Mouse (Mus musculus): ENCODE measurements around the gene Osbpl11.
A peak's percentile ranks its signal among the peaks of the same experiment; 100 is the strongest.

Gene Osbpl11

DNA sequence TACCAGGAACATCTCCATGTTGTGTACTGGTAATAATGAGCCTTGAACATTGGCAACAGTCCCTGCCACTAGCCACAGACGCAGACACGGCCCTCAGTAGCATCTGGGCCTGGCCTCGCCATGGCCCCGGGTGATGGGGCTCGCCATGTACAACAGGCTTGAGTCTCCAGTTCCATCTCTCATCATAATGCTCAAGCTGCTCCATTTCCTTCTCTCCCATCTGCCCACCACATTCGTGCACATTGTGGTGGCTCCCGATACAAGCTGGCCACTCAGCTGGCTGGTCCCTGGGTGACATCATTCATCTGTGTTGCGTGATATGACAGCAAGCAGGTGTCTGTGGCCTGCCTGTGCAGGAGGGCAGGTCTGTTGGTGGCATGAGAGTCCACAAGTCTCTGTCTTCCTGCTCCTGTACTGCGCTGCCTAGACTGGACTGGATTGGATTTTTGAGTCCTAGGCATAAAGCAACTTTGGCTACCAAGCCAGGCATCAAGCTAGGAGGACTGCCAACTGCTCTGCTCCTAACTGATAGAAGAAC is 60.1 kb downstream of the Osbpl11 start:
- no peak for DNase-seq

DNA sequence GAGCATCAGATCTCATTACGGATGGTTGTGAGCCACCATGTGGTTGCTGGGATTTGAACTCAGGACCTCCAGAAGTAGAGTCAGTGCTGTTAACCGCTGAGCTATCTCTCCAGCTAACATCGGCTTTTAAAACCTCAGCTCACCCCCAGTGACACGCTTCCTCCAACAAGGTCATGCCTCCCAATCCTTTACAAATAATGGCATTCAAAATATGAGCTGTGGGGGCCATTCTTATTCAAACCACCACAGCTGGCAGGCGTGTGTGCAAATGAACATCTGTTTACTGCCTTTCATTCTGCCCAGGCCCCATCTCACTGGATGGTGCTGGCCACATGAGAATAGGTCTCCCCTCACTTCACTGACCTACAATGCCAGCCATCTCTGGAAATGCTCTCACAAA is 61.7 kb downstream of the Osbpl11 start:
- no peak for DNase-seq

DNA sequence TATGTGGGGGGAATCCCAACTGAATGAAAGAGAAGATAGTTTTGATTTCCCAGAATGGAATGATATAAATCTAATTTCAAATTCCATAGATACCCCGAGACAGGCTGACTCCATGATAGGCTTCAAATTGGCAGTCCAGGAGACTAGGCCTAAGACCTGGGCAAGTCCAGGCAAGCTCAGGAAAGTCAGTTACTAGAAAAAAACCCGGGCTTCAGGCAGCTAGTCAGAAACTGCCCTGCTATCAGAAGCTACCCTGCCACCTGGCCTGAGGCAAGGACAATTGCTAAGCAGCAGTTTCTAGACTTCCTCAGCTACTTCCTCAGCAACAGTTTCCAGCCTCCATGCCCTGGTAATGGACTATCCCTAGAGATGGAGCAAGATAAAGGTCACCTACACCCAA is 62.1 kb downstream of the Osbpl11 start:
- DNase-seq, result no peak

DNA sequence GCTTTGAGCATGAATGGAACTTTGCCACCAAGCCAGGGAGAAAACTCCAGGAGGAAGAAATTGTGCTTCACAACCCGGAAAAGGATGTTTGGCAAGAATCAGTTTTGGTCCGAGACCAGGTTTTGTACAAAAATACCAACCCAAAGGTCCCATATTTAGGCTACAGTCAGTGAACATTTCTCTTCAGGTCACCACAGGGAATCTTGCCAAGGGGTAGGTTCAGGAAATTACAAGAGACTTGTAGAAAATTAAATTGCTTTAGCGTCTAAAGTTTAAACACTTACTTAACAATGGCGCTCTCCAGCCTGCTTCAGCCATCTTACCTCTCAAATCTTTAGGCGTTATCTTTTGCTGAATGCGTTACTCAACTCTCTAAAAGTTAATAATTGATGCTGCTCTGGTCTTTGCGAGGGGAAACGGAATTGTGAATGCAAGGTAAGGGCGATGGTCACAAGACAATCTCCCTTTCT is 65.8 kb downstream of the Osbpl11 start:
- no peak for DNase-seq

DNA sequence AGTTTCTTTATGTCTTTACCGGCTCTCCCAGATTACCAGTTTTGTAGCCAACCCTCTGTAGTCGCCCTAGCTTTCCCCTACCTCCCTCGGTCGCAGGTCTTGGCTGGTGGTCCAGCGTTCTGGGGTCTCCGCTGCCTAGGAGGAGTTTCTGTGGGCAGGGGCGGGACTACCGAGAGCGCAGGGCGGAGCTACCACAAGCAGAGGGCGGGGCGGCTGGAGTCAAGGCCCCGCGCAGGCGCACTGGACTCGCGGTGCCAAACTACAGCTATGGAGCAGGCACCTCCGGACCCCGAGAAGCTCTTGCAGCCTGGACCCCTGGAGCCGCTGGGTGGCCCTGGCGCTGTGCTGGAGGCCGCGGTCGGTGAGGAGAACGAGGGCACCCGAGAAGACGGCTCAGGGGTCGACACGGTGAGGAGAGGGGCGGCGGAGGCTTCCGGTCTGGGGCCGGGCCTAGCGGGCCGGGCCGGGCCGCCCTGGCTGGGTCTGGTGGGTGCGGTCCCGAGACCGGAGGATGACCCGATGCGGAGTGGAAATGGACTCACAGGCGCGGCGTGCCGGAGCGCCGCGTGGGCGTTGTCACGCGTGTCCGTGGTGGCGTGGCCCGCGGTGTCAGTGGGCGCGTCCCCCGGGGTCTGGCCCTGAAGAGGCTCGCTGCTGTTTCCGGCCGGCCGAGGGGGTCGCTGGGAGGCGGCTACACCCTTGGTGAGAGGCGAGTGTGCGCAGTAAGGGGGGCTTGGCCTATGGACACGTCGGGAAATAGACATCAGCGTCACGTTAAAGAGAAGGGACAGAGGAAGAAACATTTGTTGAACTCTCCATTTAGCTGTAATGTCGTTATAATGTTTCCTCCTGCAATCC is 66.6 kb downstream of the Osbpl11 start, which contains the start of gene Snx4:
TSS of gene Snx4 (plus strand) at position 249 of the 858 bp plus-strand sequence.
- peak; percentile 96 to 97 for DNase-seq

DNA sequence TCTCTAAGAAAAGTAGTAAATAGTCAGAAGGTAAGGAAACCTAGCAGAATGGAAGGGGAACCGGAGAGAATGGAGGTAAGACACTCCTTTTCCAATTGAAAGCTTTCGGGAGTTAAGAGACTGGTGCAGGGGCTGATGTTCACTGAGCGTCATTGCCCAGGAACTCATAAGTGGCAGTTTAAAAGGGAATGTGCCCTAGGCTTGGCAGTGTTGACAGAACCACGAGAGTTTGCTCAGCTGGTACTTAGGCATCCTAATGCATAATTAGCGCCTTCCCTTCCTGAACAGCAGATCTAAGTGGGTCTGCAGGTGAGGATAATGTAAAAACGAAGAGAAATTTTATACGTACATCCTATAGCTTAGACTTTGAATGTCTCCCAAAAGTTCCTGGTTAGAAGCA is 70.7 kb downstream of the Osbpl11 start:
- DNase-seq, result no peak

DNA sequence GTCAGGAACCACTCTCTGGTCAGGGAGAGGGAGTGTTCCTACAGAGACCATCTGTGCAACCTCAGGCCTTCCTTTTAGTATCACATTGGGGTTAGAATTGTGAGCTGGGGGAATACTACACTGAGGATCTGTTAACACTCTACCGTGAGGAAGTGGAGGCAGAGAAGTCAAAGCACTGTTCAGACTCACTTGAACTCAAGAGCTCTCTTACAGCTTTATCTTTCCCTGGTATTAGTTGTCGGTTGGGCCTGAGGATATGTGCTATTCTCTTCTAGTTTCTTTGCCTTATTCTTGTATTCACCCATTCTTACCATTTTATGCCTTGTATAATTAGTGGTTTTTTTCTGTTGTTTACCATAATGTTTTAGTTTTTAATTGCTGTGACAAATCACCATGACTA is 73.7 kb downstream of the Osbpl11 start:
- no peak for DNase-seq

DNA sequence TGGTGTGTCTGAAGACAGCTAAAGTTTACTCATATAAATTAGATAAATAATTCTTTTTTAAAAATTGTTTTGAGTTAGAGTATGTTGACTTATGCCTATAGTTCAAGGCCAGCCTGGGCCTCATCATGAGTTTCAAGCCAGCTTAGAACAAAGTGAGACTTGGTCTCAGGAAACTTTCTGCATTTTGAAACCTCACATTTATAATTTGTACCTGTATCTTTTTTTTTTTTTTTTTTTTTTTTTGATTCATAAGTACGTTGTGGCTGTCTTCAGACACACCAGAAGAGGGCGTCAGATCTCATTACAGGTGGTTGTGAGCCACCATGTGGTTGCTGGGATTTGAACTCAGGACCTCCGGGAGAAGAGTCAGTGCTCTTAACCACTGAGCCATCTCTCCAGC is 75.0 kb downstream of the Osbpl11 start:
- no peak for DNase-seq

DNA sequence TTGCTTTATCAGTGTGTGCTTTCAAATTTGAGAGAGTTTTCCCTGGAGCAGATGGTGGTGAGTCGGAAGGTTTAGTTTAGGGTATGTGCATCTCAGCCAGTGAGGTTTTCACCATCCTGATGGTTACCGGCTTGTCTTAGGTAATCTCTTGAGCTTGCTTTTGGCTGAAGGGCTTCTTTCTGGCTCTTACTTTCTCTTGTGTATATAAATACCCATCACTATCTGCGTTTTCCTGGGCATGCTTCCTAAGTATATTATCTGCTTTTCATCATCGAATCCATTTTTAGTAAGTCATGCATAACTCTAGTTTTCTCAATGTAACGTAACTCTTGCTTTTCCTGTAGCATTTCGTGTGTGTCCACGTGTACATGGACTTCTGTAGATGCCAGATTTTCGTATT is 76.0 kb downstream of the Osbpl11 start:
- DNase-seq, result no peak

DNA sequence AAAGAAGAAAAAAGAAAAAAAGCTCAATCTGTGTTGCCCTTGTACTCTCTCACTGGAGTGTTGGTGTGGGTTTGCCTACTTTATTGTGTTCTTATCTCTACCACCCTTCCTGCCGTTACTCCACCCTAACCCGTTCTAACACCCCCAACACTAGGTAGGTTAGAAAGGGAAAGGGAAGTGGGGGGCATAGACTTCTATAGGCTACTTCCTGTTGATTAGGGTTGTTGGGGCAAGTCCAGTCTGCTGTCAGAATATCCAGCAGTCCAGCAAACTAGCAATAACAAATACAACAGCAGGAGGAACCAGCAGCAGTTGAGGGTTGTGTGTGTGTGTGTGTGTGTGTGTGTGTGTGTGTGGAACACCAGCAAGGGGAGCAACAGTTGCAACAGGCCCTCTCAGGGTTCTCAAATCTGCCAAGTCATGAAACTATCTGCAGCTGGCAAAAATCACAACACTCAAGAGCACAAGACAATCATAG is 76.8 kb downstream of the Osbpl11 start:
- peak in 1 of 2 experiments; percentile 26 for DNase-seq

DNA sequence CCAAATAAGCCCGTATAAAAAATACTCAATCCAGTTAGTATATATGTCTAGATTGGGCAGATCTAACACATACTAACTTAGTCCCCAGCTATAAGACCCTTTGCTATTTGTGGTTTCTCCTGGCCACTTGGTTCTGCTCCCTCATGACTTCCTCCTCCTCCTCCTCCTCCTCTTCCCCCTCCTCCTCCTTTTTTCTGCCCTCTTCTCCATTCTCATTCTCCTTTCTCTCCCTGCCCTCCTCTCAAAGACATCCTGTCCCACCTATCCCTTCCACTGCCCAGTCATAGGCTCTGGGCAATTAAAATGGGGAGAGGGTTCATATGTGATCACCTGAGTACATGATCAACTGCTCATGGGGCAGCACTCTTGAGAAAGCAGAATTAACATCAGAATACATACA is 77.2 kb downstream of the Osbpl11 start:
- no peak for DNase-seq

DNA sequence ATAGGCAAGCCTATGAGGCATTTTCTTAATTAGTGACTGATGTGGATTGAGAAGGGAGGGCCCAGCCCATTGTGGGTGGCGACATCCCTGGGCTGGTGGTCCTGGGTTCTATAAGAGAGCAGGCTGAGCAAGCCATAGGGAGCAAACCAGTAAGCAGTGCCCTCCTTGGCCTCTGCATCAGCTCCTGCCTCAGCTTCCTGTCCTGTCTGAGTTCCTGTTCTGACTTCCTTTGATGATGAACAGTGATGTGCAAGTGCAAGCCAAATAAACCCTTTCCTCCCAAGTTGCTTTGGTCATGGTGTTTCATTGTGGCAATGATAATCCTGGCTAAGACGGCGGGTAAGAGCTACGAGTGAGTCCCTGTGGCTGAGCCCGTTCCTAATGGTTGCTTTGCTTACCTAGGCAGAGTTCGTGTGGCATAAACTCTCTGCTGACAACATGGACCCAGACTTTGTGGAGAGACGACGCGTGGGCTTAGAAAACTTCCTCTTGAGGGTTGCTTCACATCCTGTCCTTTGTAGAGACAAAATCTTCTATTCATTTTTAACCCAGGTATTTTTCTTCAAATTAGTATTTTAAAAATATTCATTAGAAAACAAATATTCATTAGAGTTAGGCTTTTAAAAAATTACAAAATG is 82.9 kb downstream of the Osbpl11 start:
- no peak for DNase-seq

DNA sequence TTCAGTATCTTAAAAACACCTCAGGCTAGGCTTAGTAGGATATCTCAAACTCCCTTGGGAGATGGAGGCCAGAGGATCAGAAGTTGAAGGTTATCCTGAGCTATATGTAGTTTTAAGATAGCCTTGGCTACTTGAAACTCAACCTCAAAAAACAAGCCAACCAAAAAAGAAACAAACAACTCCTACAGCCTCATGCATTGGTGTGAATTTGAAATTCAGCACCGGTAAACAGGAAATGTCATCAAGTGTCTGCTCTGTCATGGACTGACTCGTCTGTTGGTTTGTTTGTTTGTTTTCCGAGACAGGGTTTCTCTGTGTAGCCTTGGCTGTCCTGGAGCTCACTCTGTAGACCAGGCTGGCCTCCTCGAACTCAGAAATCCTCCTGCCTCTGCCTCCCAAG is 87.0 kb downstream of the Osbpl11 start:
- DNase-seq, result no peak

DNA sequence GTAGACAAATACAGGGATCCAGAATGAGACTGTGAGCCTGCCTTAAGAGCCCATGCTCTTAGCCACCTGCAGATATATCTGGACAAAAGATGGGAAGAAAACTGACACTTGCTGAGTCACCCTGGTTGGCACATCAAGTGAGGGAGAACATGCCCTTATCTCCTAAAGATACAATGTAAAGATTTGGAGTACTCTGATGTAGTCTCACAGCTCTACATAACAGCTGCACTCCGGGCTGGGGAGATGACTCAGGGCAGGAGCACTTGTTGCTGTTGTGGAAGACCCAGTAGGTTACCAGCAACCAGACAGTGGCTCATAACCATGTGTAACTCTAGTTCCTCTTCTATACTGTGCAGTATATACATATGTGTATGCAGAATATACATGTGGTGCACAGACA is 98.2 kb downstream of the Osbpl11 start:
- no peak for DNase-seq

DNA sequence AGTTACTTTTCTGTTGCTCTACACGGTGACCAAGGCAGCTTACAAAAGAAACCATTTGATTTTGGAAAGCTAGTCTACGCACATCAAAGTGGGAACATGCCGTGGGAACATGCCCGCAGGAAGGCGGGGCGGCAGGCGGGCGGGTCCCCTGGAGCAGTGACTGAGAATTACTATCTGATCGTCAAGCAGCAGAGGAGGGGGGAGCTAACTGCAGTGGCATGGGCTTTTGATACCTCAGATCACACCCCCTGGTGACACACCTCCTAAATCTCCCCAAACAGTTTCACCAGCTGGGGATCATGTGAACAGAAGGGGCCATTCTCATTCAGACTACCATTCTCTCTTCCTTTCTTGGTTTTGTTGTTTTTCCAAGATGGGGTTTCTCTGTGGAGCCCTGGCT is 103.7 kb downstream of the Osbpl11 start:
- DNase-seq, result no peak

DNA sequence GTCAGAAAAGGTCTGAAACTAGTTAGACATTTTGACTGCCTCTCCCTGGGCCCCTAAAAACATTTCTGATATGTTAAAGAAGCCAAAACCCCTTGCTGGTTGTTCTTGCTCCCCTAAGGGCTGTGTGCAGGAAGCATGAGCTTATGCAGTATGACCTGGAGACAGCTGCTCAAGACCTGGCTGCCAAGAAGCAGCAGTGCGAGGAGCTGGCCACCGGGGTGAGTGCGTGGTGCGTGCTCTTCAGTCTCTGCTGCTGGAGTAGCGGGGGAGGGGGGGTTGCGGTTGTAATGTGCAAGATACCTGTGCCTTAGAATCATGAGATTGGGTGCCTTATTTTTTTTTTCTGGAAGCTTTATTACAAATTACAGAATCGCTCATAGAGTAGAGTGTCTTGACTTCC is 105.1 kb downstream of the Osbpl11 start:
- DNase-seq, result no peak

DNA sequence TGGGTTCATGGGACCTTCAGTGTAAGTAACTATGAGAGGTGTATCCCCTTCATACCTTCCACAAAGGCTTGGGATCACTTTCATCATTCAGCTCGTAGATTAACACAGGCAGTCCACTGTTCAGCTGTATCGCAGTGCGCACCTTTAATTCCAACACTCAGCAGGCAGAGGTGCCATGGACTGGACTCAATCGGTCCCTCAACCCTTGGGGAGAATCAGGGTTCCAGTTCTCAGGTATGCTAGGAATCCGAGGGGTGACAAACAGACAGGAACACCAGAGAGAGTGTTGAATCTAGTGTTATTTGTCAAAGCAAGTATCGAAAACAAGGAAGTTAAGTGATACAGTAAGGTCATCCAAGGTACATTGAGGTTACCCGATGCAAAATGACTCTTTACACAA is 107.4 kb downstream of the Osbpl11 start:
- no peak for DNase-seq
